Mouse (Mus musculus): Measurements from ENCODE around the gene Arhgef3. TPM values are rescaled to one million over a fixed set of nuclear protein-coding genes. Genes with fewer than 3 reads are reported as not detected.
A peak's percentile ranks its signal among the peaks of the same experiment; 100 is the strongest.

The Arhgef3 gene
- 1.6 and 1.9 TPM in 2 replicates for polyA plus RNA-seq (2016; fragmentation: Nextera tagmentation; extraction: Ambion mirVana)

- Histone ChIP-seq H3K9me3 (replicated peaks) (no peaks in the 10 kb centered on the region), H3K36me3 (no peaks in the 10 kb centered on the region), H3K27me3 (ENCODE audit: low read depth, poor library complexity, severe bottlenecking) (peaks cover 56% of the 10 kb centered on the region), H3K4me1 (peaks cover 12% of the 10 kb centered on the region), H3K27ac (replicated peaks) (peak within 1 kb of the TSS; percentile 61), H3K4me3 (peak within 1 kb of the TSS; percentile 78)
- WGBS: under 1% methylated on average over 58 of the region's 58 CpGs
- DNase-seq (ENCODE audit: low spot score): peak; percentile 60
Observed at GRCm38 (mm10) chr14:27114362-27115274, at the start of gene Arhgef3. Gene Arhgef3, plus strand, starts transcription at chr14:27114899.

- DNase-seq (ENCODE audit: low spot score): peak; percentile 71
- no peaks in the 10 kb centered on the region for H3K9me3 ChIP-seq (replicated peaks)
- peaks cover 79% of the 10 kb centered on the region for H3K4me1 ChIP-seq
- peaks cover 48% of the 10 kb centered on the region for H3K27me3 ChIP-seq (ENCODE audit: low read depth, poor library complexity, severe bottlenecking)
- peak overlapping the region; percentile 37 for H3K4me3 ChIP-seq
- peak overlapping the region; percentile 81 for H3K27ac ChIP-seq (replicated peaks)
- no peaks in the 10 kb centered on the region for H3K36me3 ChIP-seq
- WGBS: 6% methylated on average over 9 of the region's 9 CpGs
Observed at GRCm38 (mm10) chr14:27066171-27066929, 48.3 kb upstream of the Arhgef3 start.

- Histone ChIP-seq H3K4me1 (peaks cover 88% of the 10 kb centered on the region), H3K9me3 (replicated peaks) (no peaks in the 10 kb centered on the region), H3K27ac (replicated peaks) (peak overlapping the region; percentile 69), H3K4me3 (0 out of 2 replicates have a peak overlapping the region, but pooled peaks have one; percentile 11), H3K27me3 (ENCODE audit: low read depth, poor library complexity, severe bottlenecking) (peaks cover 46% of the 10 kb centered on the region), H3K36me3 (no peaks in the 10 kb centered on the region)
- 22% methylated on average over 6 of the region's 6 CpGs for WGBS
- peak; percentile 58 for DNase-seq (ENCODE audit: low spot score)
Observed at GRCm38 (mm10) chr14:27067866-27068271, 46.8 kb upstream of the Arhgef3 start.

GRCm38 (mm10) chr14:27069434-27070097, 45.1 kb upstream of the Arhgef3 start:
- peaks cover 45% of the 10 kb centered on the region for H3K27me3 ChIP-seq (ENCODE audit: low read depth, poor library complexity, severe bottlenecking)
- H3K4me1 ChIP-seq: peaks cover 93% of the 10 kb centered on the region
- H3K36me3 ChIP-seq: no peaks in the 10 kb centered on the region
- DNase-seq (ENCODE audit: low spot score): no peak
- no peak overlapping the region for H3K4me3 ChIP-seq
- WGBS: 70% methylated on average over 8 of the region's 8 CpGs
- no peak overlapping the region for H3K27ac ChIP-seq (replicated peaks)
- H3K9me3 ChIP-seq (replicated peaks): no peaks in the 10 kb centered on the region

- H3K36me3 ChIP-seq: no peaks in the 10 kb centered on the region
- no peak overlapping the region for H3K27ac ChIP-seq (replicated peaks)
- WGBS: 48% methylated on average over 3 of the region's 3 CpGs
- peaks cover 95% of the 10 kb centered on the region for H3K4me1 ChIP-seq
- no peak overlapping the region for H3K4me3 ChIP-seq
- no peaks in the 10 kb centered on the region for H3K9me3 ChIP-seq (replicated peaks)
- DNase-seq (ENCODE audit: low spot score): no peak
- H3K27me3 ChIP-seq (ENCODE audit: low read depth, poor library complexity, severe bottlenecking): peaks cover 39% of the 10 kb centered on the region
Observed at GRCm38 (mm10) chr14:27070128-27070527, 44.6 kb upstream of the Arhgef3 start.

GRCm38 (mm10) chr14:27070758-27071157, 43.9 kb upstream of the Arhgef3 start:
- 26% methylated on average over 9 of the region's 9 CpGs for WGBS
- H3K27ac ChIP-seq (replicated peaks): no peak overlapping the region
- DNase-seq (ENCODE audit: low spot score): no peak
- no peak overlapping the region for H3K4me3 ChIP-seq
- H3K9me3 ChIP-seq (replicated peaks): no peaks in the 10 kb centered on the region
- peaks cover 36% of the 10 kb centered on the region for H3K27me3 ChIP-seq (ENCODE audit: low read depth, poor library complexity, severe bottlenecking)
- peaks cover 90% of the 10 kb centered on the region for H3K4me1 ChIP-seq
- no peaks in the 10 kb centered on the region for H3K36me3 ChIP-seq

- Histone ChIP-seq H3K4me1 (peaks cover 85% of the 10 kb centered on the region), H3K9me3 (replicated peaks) (no peaks in the 10 kb centered on the region), H3K27ac (replicated peaks) (no peak overlapping the region), H3K4me3 (no peak overlapping the region), H3K36me3 (peaks cover 10% of the 10 kb centered on the region), H3K27me3 (ENCODE audit: low read depth, poor library complexity, severe bottlenecking) (peaks cover 32% of the 10 kb centered on the region)
- DNase-seq (ENCODE audit: low spot score): no peak
- 42% methylated on average over 3 of the region's 3 CpGs for WGBS
Observed at GRCm38 (mm10) chr14:27071985-27072384, 42.7 kb upstream of the Arhgef3 start.

GRCm38 (mm10) chr14:27075084-27075483, 39.6 kb upstream of the Arhgef3 start:
- no peaks in the 10 kb centered on the region for H3K9me3 ChIP-seq (replicated peaks)
- H3K4me1 ChIP-seq: peaks cover 57% of the 10 kb centered on the region
- no peak for DNase-seq (ENCODE audit: low spot score)
- peaks cover 21% of the 10 kb centered on the region for H3K36me3 ChIP-seq
- WGBS: 73% methylated on average over 6 of the region's 6 CpGs
- no peak overlapping the region for H3K4me3 ChIP-seq
- H3K27me3 ChIP-seq (ENCODE audit: low read depth, poor library complexity, severe bottlenecking): peaks cover 13% of the 10 kb centered on the region; the same call in 1 of the 2 replicates
- H3K27ac ChIP-seq (replicated peaks): no peak overlapping the region

GRCm38 (mm10) chr14:27075909-27076521, 38.7 kb upstream of the Arhgef3 start:
- WGBS: 88% methylated on average over 8 of the region's 8 CpGs

GRCm38 (mm10) chr14:27076522-27076920, 38.2 kb upstream of the Arhgef3 start:
- 90% methylated on average over 2 of the region's 2 CpGs for WGBS
- Histone ChIP-seq H3K27ac (replicated peaks) (no peak overlapping the region), H3K36me3 (peaks cover 21% of the 10 kb centered on the region), H3K27me3 (ENCODE audit: low read depth, poor library complexity, severe bottlenecking) (peaks cover 4% of the 10 kb centered on the region; the same call in 1 of the 2 replicates), H3K9me3 (replicated peaks) (no peaks in the 10 kb centered on the region), H3K4me3 (no peak overlapping the region), H3K4me1 (peaks cover 42% of the 10 kb centered on the region)
- DNase-seq (ENCODE audit: low spot score): no peak

More at GRCm38 (mm10) chr14:27075909-27076521, 38.7 kb upstream of the Arhgef3 start:
- no peak for DNase-seq (ENCODE audit: low spot score)
- peaks cover 21% of the 10 kb centered on the region for H3K36me3 ChIP-seq
- H3K27ac ChIP-seq (replicated peaks): no peak overlapping the region
- peaks cover 9% of the 10 kb centered on the region; the same call in 1 of the 2 replicates for H3K27me3 ChIP-seq (ENCODE audit: low read depth, poor library complexity, severe bottlenecking)
- H3K9me3 ChIP-seq (replicated peaks): no peaks in the 10 kb centered on the region
- H3K4me3 ChIP-seq: no peak overlapping the region
- peaks cover 47% of the 10 kb centered on the region for H3K4me1 ChIP-seq

GRCm38 (mm10) chr14:27081536-27082275, 33.0 kb upstream of the Arhgef3 start:
- H3K27ac ChIP-seq (replicated peaks): no peak overlapping the region
- peaks cover 45% of the 10 kb centered on the region for H3K36me3 ChIP-seq
- H3K27me3 ChIP-seq (ENCODE audit: low read depth, poor library complexity, severe bottlenecking): no peaks in the 10 kb centered on the region
- H3K9me3 ChIP-seq (replicated peaks): no peaks in the 10 kb centered on the region
- no peak overlapping the region for H3K4me3 ChIP-seq
- WGBS: 75% methylated on average over 5 of the region's 5 CpGs
- no peak for DNase-seq (ENCODE audit: low spot score)
- H3K4me1 ChIP-seq: peaks cover 5% of the 10 kb centered on the region; the same call in 1 of the 2 replicates

Data from midbrain, embryonic 10.5 days (tissue).